Mouse (Mus musculus) G1E (cell line): ENCODE results near the gene Dnah8. TPM values are rescaled to one million over a fixed set of nuclear protein-coding genes. Genes with fewer than 3 reads are reported as not detected.

ENCODE experiments used
- ATAC-seq: 2 replicates; pipeline ENCODE4 v1.8.0; 2016; ENCODE audit warnings: mild to moderate bottlenecking; ENCODE audit not compliant: insufficient number of reproducible peaks, poor library complexity, low FRiP score, severe bottlenecking; ENCODE audit errors: extremely low read depth
- DNase-seq: peaks from one replicate; pipeline ENCODE4 v3.0.0; 2012; ENCODE audit warnings: low spot score
- H3K27me3 ChIP-seq: 2 replicates; pipeline ENCODE4 v1.6.1; 2012; ENCODE audit warnings: mild to moderate bottlenecking, low read length, inconsistent platforms; ENCODE audit not compliant: insufficient read depth
- H3K36me3 ChIP-seq: replicated peaks from 2 replicates; pipeline ENCODE3; 2012; ENCODE audit warnings: mild to moderate bottlenecking, inconsistent platforms
- H3K4me1 ChIP-seq: 2 replicates; pipeline ENCODE4 v1.6.1; 2012; ENCODE audit warnings: low read depth, low read length, inconsistent platforms, mixed read lengths; ENCODE audit not compliant: insufficient read depth
- H3K4me3 ChIP-seq: 2 replicates; pipeline ENCODE4 v1.5.1; 2012; ENCODE audit warnings: low read depth, mild to moderate bottlenecking, inconsistent platforms, low read length, moderate library complexity, mixed read lengths
- H3K9me3 ChIP-seq: replicated peaks from 2 replicates; pipeline ENCODE4 v1.6.1; 2012; ENCODE audit warnings: inconsistent platforms
- CTCF ChIP-seq: IDR thresholded peaks from 2 replicates; pipeline ENCODE4 v1.5.1; 2012; ENCODE audit warnings: low read depth, low read length, inconsistent platforms, mixed read lengths
- GATA1 ChIP-seq: IDR thresholded peaks from 2 replicates; pipeline ENCODE4 v1.6.1; 2012; ENCODE audit warnings: borderline replicate concordance, low read length, inconsistent platforms, mixed read lengths
- GATA2 ChIP-seq: IDR thresholded peaks from 2 replicates; pipeline ENCODE4 v1.6.1; 2012; ENCODE audit warnings: low read depth, low read length, inconsistent platforms, borderline replicate concordance
- POLR2AphosphoS5 ChIP-seq: IDR thresholded peaks from 2 replicates; pipeline ENCODE4 v1.6.1; 2012; ENCODE audit warnings: low read depth, low read length, inconsistent platforms; ENCODE audit not compliant: insufficient replicate concordance
- TAL1 ChIP-seq: conservative IDR thresholded peaks from 2 replicates; pipeline ENCODE4 v1.6.1; 2012; ENCODE audit warnings: low read depth, low read length, inconsistent platforms, mixed read lengths
- polyA plus RNA-seq: library from polyadenylated mRNA; stranded (reverse); fragments of >175 nt; gene quantifications from 2 replicates; pipeline ENCODE4 v1.2.3, GENCODE M21; 2012
- total RNA-seq, 2 experiments: library from RNA; stranded (forward) in 1 of 2; stranded (reverse) in 1 of 2; fragments of 200-1000 nt in 1 of 2; fragments of >200 nt in 1 of 2; fragmentation: Nextera tagmentation in 1 of 2; gene quantifications; 2 replicates each; pipeline ENCODE4 v1.2.3; 2014 to 2017

Gene Dnah8
- total and polyA plus RNA-seq, 3 experiments: 3.5 to 49.3 (median 42.5) TPM

DNA sequence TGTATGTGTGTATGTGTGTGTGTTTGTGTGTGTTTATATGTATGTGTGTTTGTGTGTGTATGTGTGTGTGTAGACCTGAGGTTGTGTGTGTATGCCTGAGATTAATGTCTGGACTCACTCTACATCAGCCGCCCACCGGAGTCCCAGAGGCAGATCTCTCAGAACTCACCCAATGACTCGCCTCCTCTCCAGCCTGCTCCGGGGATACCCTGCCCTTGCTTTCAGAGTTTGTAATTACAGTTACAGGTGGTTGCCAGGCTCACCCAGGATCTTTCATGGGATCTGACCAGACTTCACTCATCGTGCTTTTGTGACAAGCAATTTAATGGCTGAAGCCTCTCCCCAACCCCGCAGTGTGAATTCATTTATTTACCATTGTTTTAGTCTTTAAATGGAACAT lies 168.2 kb downstream of the Dnah8 start:
- H3K9me3 ChIP-seq: peaks cover 34% of the 10 kb centered on the region
- TF ChIP-seq GATA2 (no peak), CTCF (no peak), TAL1 (no peak), POLR2AphosphoS5 (no peak), GATA1 (no peak)
- peaks cover 42% of the 10 kb centered on the region for H3K36me3 ChIP-seq
- no peaks in the 10 kb centered on the region for H3K4me1 ChIP-seq
- no peaks in the 10 kb centered on the region for H3K27me3 ChIP-seq
- H3K4me3 ChIP-seq: no peak overlapping the region
- DNase-seq: no peak
- no peak for ATAC-seq

DNA sequence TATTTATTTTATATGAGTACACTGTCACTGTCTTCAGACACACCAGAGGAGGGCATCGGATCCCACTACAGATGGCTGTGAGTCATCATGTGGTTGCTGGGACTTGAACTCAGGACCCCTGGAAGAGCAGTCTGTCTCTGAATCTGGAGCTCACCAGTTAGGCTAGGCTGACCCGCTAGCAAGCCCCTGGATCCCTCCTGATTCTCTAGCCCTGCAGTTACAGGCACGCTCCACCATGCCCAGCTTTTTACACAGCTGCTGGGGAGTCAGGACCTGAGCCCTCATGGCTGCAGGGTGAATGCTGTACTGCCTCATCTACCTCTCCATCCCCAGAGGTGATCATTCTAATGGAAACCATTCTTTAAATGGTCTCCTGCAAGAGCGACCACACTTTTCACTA lies 172.5 kb downstream of the Dnah8 start:
- TF ChIP-seq TAL1 (no peak), GATA1 (no peak), GATA2 (no peak), POLR2AphosphoS5 (no peak)
- Histone ChIP-seq H3K36me3 (peaks cover 37% of the 10 kb centered on the region), H3K4me1 (no peaks in the 10 kb centered on the region), H3K4me3 (no peak overlapping the region), H3K9me3 (peaks cover 34% of the 10 kb centered on the region), H3K27me3 (no peaks in the 10 kb centered on the region)
- no peak for DNase-seq
- no peak for ATAC-seq

DNA sequence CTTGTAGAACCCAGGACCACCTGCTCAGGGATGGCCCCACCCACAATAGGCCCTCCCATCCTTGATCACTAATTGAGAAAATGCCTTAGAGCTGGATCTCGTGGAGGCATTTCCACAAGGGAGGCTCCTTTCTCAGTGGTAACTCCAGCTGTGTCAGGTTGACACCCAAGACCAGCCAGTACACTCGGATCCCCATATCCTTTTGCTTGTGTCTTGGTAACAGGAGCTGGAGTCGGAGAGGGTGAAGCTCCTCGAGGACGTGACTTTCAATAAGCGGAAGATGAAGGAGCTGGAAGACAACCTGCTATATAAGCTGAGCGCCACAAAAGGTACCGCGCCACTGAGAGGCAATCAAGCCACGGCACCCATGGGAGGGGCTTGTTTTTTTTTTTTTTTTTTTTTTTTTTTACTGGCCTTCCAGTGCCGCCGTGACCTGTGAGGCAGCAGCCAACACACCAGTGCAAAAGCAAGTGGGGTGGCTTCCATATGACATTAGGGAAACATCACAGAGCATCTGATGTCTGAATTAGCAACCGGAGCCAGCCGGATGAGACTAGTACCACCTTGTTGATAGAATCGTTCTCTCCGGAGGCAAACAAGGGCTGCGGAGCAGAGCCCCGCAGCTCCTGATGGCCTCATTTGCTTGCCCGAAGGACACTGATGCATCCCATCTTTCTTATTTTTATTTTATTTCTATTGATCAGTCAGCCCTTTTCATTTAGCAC lies 176.3 kb downstream of the Dnah8 start:
- no peak for DNase-seq
- H3K36me3 ChIP-seq: peaks cover 53% of the 10 kb centered on the region
- TF ChIP-seq GATA2 (no peak), CTCF (no peak), POLR2AphosphoS5 (no peak), GATA1 (no peak), TAL1 (no peak)
- no peaks in the 10 kb centered on the region for H3K4me1 ChIP-seq
- H3K27me3 ChIP-seq: no peaks in the 10 kb centered on the region
- H3K9me3 ChIP-seq: peaks cover 52% of the 10 kb centered on the region
- no peak for ATAC-seq
- H3K4me3 ChIP-seq: no peak overlapping the region

DNA sequence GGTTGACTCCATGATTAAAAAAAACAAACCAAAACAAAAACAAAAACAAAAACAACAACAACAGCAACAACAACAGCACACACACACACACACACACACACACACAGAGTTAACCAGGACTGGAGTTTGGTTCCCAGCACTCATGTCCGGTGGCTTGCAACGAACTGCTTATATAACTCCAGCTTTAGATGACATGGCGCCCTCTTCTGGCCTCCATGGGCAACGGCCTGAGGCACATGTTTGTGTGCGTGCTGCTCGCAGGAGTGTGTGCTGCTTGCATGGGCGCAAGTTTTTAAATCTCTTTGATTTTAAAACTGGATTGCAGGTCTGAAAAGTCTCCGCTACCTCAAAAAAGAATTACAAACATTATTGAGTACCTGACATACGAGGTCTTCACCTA lies 179.5 kb downstream of the Dnah8 start:
- no peaks in the 10 kb centered on the region for H3K4me1 ChIP-seq
- peaks cover 65% of the 10 kb centered on the region for H3K36me3 ChIP-seq
- DNase-seq (no peak), ATAC-seq (no peak)
- TF ChIP-seq CTCF (no peak), TAL1 (no peak)
- no peak overlapping the region for H3K4me3 ChIP-seq
- no peaks in the 10 kb centered on the region for H3K27me3 ChIP-seq
- H3K9me3 ChIP-seq: peaks cover 59% of the 10 kb centered on the region

DNA sequence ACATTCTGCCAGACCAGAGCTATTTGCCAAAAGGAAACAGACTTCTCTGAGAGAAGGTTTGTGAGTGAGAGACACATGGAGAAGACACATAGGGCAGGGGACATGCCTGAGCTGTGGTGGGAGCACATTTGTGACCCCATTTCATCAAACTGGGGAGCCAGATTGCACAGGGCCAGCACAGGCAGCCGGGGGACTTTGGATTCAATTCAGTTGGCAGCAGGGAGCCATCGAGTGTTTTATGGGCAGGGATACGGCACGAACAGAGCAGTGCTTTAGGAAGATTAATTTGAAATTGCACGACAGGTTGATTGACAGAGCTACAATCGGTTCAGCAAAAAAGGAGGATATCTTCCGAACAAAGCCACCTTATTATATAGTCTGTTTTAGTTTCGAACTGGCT lies 180.8 kb downstream of the Dnah8 start:
- DNase-seq (no peak), ATAC-seq (no peak)
- Histone ChIP-seq H3K9me3 (peaks cover 61% of the 10 kb centered on the region), H3K27me3 (no peaks in the 10 kb centered on the region), H3K4me1 (no peaks in the 10 kb centered on the region), H3K4me3 (no peak overlapping the region), H3K36me3 (peaks cover 68% of the 10 kb centered on the region)
- no peak for TF ChIP-seq GATA1

DNA sequence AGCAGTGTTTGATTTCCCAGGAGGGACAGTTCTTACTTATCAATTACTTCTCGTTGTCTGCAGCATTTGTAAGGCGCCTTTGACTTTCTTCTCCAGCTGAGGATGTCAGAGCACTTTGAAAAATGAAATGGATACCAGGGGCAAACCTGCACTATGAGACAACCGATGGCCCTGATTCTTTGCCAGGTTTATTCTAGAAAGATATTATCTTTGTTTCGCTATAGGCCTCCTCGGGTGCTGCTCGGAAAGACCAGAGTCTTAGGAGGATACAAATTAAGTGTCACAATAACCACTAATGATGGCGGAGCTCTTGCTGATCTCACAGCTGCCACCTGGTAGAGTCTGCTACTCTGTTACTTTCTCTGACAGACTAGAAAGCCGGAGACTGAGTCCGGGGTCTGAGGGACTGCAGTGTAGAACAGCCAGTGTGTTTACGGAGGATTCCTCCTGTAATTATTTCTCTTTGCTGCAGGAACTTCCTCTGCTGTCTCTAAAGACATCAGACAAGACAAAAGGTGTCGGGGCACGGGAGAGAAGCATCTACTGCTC lies 181.4 kb downstream of the Dnah8 start:
- H3K9me3 ChIP-seq: peaks cover 62% of the 10 kb centered on the region
- TF ChIP-seq CTCF (no peak), GATA2 (no peak), POLR2AphosphoS5 (no peak), GATA1 (no peak), TAL1 (no peak)
- no peak overlapping the region for H3K4me3 ChIP-seq
- no peak for ATAC-seq
- no peaks in the 10 kb centered on the region for H3K27me3 ChIP-seq
- no peaks in the 10 kb centered on the region for H3K4me1 ChIP-seq
- DNase-seq: no peak
- peaks cover 69% of the 10 kb centered on the region for H3K36me3 ChIP-seq
